Mouse (Mus musculus): ENCODE measurements around the gene Dcdc2a. TPM values are rescaled to one million over a fixed set of nuclear protein-coding genes. Genes with fewer than 3 reads are reported as not detected.

Gene Dcdc2a
- polyA plus RNA-seq, 1 experiment from 2014 or later = 2.2 TPM

DNA sequence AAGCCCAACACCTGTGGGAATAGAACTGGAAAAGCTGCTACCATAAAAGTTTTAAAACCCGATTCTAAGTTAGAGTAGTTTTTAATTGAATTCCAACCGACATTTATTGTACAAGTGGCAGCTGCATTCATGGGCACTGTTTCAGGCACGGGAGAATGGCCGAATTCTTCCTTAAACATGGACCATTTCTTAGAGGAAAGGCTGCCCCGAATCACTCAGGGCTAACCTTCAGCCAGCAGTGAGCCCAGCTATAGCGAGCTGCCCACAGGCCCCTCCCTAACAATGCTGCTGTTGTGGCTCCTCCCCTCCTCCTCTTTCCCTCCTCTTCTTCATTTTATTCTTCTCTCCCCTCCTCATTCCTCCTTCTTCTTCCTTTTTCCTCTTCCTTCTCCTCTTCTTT lies 44.8 kb downstream of the Dcdc2a start:
- no peak for ATAC-seq (ENCODE audit: insufficient number of reproducible peaks, low FRiP score, low TSS enrichment, low read depth)
- WGBS = 58% methylated on average over 6 of the region's 6 CpGs
- H3K4me1 ChIP-seq (ENCODE audit: control insufficient read depth, insufficient read depth, low read length) = no peaks in the 10 kb centered on the region
- no peaks in the 10 kb centered on the region for H3K36me3 ChIP-seq (ENCODE audit: control insufficient read depth, insufficient read depth, low read length)
- H3K4me2 ChIP-seq (ENCODE audit: low read depth, severe bottlenecking) = no peak overlapping the region
- DNase-seq (ENCODE audit: low spot score) = no peak
- no peaks in the 10 kb centered on the region for H3K9me3 ChIP-seq (ENCODE audit: control insufficient read depth, low read length)
- H3K9ac ChIP-seq (ENCODE audit: low read length) = no peak overlapping the region
- H3K27ac ChIP-seq (replicated peaks; ENCODE audit: low read depth, low read length) = no peak overlapping the region
- H3K4me3 ChIP-seq (ENCODE audit: low read depth, low read length) = no peak overlapping the region
- no peaks in the 10 kb centered on the region for H3K27me3 ChIP-seq (ENCODE audit: control insufficient read depth, insufficient read depth, low read length)

DNA sequence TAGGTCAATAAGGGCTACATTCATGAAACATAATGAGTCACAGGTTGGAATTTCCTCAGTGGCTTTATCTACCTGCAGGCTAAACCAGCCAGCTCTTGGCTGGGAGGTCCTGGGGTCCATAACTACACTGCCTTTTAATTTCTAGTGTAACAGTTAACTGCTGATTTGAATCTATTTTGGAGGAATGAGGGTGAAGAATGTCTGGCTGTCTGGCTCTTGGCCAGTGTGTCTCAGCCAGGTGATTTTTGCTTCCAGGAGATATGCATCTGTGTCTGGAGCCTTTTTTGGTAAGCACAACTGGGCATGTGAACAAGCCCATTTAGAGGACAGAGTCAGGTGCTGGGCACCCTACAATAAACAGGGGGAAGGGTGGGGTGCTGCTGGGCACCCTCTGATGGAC lies 49.9 kb downstream of the Dcdc2a start:
- no peaks in the 10 kb centered on the region for H3K27me3 ChIP-seq (ENCODE audit: control insufficient read depth, insufficient read depth, low read length)
- no peak overlapping the region for H3K9ac ChIP-seq (ENCODE audit: low read length)
- H3K4me1 ChIP-seq (ENCODE audit: control insufficient read depth, insufficient read depth, low read length) = no peaks in the 10 kb centered on the region
- ATAC-seq (ENCODE audit: insufficient number of reproducible peaks, low FRiP score, low TSS enrichment, low read depth) (no peak), DNase-seq (ENCODE audit: low spot score) (no peak)
- H3K9me3 ChIP-seq (ENCODE audit: control insufficient read depth, low read length) = no peaks in the 10 kb centered on the region
- H3K27ac ChIP-seq (replicated peaks; ENCODE audit: low read depth, low read length) = no peak overlapping the region
- no peaks in the 10 kb centered on the region for H3K36me3 ChIP-seq (ENCODE audit: control insufficient read depth, insufficient read depth, low read length)
- H3K4me2 ChIP-seq (ENCODE audit: low read depth, severe bottlenecking) = no peak overlapping the region
- H3K4me3 ChIP-seq (ENCODE audit: low read depth, low read length) = no peak overlapping the region

DNA sequence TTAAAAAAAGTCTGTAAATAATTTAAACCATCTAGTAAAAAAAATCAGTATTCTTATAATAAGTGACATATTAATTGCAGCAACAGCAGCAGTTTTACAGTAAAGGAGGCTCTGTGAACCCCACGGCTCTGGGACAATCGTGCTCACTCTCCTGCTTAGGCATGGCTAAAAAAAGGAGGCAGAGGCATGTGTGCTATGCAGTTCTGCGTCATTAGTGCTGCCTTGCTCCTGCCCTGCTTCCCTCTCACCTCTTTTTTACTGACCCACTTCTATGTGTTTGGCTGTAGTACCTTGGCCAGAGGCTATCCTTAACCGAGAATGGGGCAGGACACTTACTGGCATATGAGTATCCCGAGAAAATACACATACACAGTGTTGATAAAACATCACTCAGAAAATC lies 50.9 kb downstream of the Dcdc2a start:
- Histone ChIP-seq H3K4me3 (ENCODE audit: low read depth, low read length) (no peak overlapping the region), H3K4me2 (ENCODE audit: low read depth, severe bottlenecking) (no peak overlapping the region), H3K4me1 (ENCODE audit: control insufficient read depth, insufficient read depth, low read length) (no peaks in the 10 kb centered on the region), H3K27me3 (ENCODE audit: control insufficient read depth, insufficient read depth, low read length) (no peaks in the 10 kb centered on the region), H3K27ac (replicated peaks; ENCODE audit: low read depth, low read length) (no peak overlapping the region), H3K36me3 (ENCODE audit: control insufficient read depth, insufficient read depth, low read length) (no peaks in the 10 kb centered on the region), H3K9ac (ENCODE audit: low read length) (no peak overlapping the region), H3K9me3 (ENCODE audit: control insufficient read depth, low read length) (no peaks in the 10 kb centered on the region)
- DNase-seq (ENCODE audit: low spot score) = no peak
- ATAC-seq (ENCODE audit: insufficient number of reproducible peaks, low FRiP score, low TSS enrichment, low read depth) = no peak
- 77% methylated on average over 5 of the region's 5 CpGs for WGBS

DNA sequence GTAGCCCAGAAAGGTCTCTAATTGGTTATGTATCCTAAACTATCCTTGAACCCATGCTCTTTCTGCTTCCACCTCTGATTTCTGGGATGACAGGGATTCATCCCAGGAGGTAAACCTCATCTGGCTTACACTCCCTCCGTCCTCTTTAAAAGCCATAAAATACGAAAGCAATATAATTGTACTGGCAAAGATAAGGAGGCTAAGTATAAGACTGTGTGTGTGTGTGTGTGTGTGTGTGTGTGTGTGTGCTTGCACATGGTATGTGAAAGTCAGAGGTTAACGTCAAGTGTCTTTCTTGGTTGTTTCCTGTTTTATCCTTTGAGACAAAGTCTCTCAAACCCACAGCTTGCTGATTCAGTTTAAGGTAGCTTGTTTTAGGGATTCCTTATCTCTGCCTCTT lies 52.5 kb downstream of the Dcdc2a start:
- Histone ChIP-seq H3K9me3 (ENCODE audit: control insufficient read depth, low read length) (no peaks in the 10 kb centered on the region), H3K4me2 (ENCODE audit: low read depth, severe bottlenecking) (no peak overlapping the region), H3K36me3 (ENCODE audit: control insufficient read depth, insufficient read depth, low read length) (no peaks in the 10 kb centered on the region), H3K9ac (ENCODE audit: low read length) (no peak overlapping the region), H3K27ac (replicated peaks; ENCODE audit: low read depth, low read length) (no peak overlapping the region), H3K4me3 (ENCODE audit: low read depth, low read length) (no peak overlapping the region), H3K4me1 (ENCODE audit: control insufficient read depth, insufficient read depth, low read length) (no peaks in the 10 kb centered on the region), H3K27me3 (ENCODE audit: control insufficient read depth, insufficient read depth, low read length) (no peaks in the 10 kb centered on the region)
- no peak for ATAC-seq (ENCODE audit: insufficient number of reproducible peaks, low FRiP score, low TSS enrichment, low read depth)
- no peak for DNase-seq (ENCODE audit: low spot score)
- 75% methylated on average over 3 of the region's 3 CpGs for WGBS

DNA sequence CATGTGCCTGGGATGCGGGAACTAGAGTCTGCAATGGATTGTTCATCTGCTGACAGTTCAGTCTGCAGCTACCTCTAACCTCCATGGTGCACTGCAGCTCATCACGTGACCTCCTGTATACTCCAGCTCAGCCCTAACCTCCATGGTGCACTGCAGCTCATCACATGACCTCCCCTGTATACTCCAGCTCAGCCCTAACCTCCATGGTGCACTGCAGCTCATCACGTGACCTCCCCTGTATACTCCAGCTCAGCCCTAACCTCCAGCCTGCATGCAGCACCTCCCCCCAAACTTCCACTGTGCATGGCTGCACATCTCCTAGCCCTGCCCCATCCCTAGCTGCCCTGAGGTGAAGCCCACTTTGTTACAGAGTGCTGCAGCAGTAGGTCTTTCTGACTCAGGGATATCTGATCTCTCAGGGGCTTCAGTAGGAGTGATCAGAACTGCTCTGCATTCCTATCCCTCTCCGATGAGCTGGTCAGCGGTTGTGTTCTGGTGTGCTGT lies 54.8 kb downstream of the Dcdc2a start:
- ATAC-seq (ENCODE audit: insufficient number of reproducible peaks, low FRiP score, low TSS enrichment, low read depth) (no peak), DNase-seq (ENCODE audit: low spot score) (no peak)
- no peak overlapping the region for H3K27ac ChIP-seq (replicated peaks; ENCODE audit: low read depth, low read length)
- no peaks in the 10 kb centered on the region for H3K27me3 ChIP-seq (ENCODE audit: control insufficient read depth, insufficient read depth, low read length)
- H3K36me3 ChIP-seq (ENCODE audit: control insufficient read depth, insufficient read depth, low read length) = no peaks in the 10 kb centered on the region
- H3K4me1 ChIP-seq (ENCODE audit: control insufficient read depth, insufficient read depth, low read length) = no peaks in the 10 kb centered on the region
- no peak overlapping the region for H3K4me3 ChIP-seq (ENCODE audit: low read depth, low read length)
- H3K9ac ChIP-seq (ENCODE audit: low read length) = no peak overlapping the region
- WGBS = 74% methylated on average over 5 of the region's 5 CpGs
- H3K4me2 ChIP-seq (ENCODE audit: low read depth, severe bottlenecking) = no peak overlapping the region
- no peaks in the 10 kb centered on the region for H3K9me3 ChIP-seq (ENCODE audit: control insufficient read depth, low read length)

DNA sequence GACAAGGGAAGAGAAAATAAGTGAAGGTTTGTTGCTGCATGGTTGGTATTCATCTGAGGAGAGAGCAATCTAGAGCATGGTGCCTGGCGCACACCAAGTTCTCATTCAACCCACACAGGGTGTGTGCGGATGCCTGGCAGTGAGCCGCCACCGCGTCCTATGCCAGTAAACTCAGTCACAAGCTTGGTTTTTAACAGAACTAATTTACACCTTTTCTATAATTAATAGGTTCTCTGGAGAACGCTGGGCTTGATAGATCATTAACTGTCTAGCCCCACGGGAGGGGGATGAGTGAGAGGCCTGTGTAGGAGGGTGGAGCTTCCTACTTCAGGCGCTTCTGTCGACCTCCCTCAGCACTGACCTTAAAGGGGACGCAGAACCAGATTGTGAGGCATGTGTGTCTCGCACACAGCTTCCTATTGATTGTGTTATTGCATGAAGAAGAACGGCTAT lies 59.7 kb downstream of the Dcdc2a start:
- Histone ChIP-seq H3K9ac (ENCODE audit: low read length) (no peak overlapping the region), H3K4me3 (ENCODE audit: low read depth, low read length) (peak overlapping the region; percentile 20), H3K27me3 (ENCODE audit: control insufficient read depth, insufficient read depth, low read length) (no peaks in the 10 kb centered on the region), H3K4me2 (ENCODE audit: low read depth, severe bottlenecking) (peak overlapping the region; percentile 47), H3K9me3 (ENCODE audit: control insufficient read depth, low read length) (no peaks in the 10 kb centered on the region), H3K27ac (replicated peaks; ENCODE audit: low read depth, low read length) (no peak overlapping the region), H3K4me1 (ENCODE audit: control insufficient read depth, insufficient read depth, low read length) (no peaks in the 10 kb centered on the region), H3K36me3 (ENCODE audit: control insufficient read depth, insufficient read depth, low read length) (no peaks in the 10 kb centered on the region)
- ATAC-seq (ENCODE audit: insufficient number of reproducible peaks, low FRiP score, low TSS enrichment, low read depth) (no peak), DNase-seq (ENCODE audit: low spot score) (peak; percentile 46)
- 25% methylated on average over 12 of the region's 12 CpGs for WGBS

DNA sequence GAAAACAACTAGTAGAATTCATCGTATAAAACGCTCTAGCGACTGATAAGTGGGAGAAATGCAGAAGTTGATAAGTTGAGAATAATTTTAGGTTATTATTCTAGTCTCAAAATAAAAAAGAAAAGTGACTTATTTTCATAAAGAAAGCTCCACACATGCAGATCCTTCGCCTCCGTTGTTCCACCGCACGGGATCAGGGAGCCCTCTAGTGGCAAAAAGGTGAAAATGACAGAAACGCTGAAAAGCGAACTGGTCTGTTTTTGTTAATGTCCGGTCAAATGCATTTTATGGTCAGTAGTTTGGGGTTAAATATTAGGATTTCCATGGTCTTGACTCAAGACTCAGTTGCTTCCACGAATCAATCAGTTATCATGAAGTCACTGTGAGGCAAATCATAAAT lies 60.2 kb downstream of the Dcdc2a start:
- Histone ChIP-seq H3K27me3 (ENCODE audit: control insufficient read depth, insufficient read depth, low read length) (no peaks in the 10 kb centered on the region), H3K9ac (ENCODE audit: low read length) (no peak overlapping the region), H3K9me3 (ENCODE audit: control insufficient read depth, low read length) (no peaks in the 10 kb centered on the region), H3K4me3 (ENCODE audit: low read depth, low read length) (peak overlapping the region; percentile 20), H3K27ac (replicated peaks; ENCODE audit: low read depth, low read length) (no peak overlapping the region), H3K4me2 (ENCODE audit: low read depth, severe bottlenecking) (peak overlapping the region; percentile 47; the same call in 1 of the 2 replicates), H3K36me3 (ENCODE audit: control insufficient read depth, insufficient read depth, low read length) (no peaks in the 10 kb centered on the region), H3K4me1 (ENCODE audit: control insufficient read depth, insufficient read depth, low read length) (no peaks in the 10 kb centered on the region)
- ATAC-seq (ENCODE audit: insufficient number of reproducible peaks, low FRiP score, low TSS enrichment, low read depth) (no peak), DNase-seq (ENCODE audit: low spot score) (peak; percentile 66)
- WGBS = 3% methylated on average over 11 of the region's 11 CpGs

DNA sequence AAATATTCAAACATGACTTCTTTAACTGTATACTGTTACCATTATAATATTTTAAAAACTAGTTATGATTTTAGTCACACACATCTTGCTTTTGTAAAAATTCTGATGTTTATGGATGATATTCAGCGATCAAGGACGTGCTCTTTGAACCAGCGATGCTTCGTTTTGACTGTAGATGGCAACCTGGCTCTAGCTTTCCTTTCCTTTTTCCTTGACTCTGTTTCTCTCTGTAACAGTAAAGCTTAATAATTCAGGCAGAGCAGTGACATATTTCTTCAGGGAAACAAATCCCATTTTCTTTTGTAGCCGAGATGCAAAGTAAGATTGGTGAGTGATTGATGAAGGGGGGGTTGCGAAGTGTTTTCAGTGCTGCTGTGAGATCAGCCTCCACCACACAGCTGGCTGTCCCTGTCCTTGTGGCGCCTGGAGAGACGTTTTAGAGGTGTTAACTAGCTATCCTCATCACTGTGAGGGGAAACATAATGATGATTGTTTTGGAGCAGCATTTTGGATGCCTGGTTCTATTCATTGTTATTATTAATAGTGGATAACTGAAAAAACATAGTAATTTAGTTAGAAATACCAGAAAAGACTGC lies 67.0 kb downstream of the Dcdc2a start:
- H3K27ac ChIP-seq (replicated peaks; ENCODE audit: low read depth, low read length) = no peak overlapping the region
- no peak overlapping the region for H3K4me2 ChIP-seq (ENCODE audit: low read depth, severe bottlenecking)
- DNase-seq (ENCODE audit: low spot score) (no peak), ATAC-seq (ENCODE audit: insufficient number of reproducible peaks, low FRiP score, low TSS enrichment, low read depth) (no peak)
- H3K36me3 ChIP-seq (ENCODE audit: control insufficient read depth, insufficient read depth, low read length) = no peaks in the 10 kb centered on the region
- WGBS = 63% methylated on average over 8 of the region's 8 CpGs
- no peak overlapping the region for H3K4me3 ChIP-seq (ENCODE audit: low read depth, low read length)
- no peaks in the 10 kb centered on the region for H3K27me3 ChIP-seq (ENCODE audit: control insufficient read depth, insufficient read depth, low read length)
- H3K9ac ChIP-seq (ENCODE audit: low read length) = no peak overlapping the region
- no peaks in the 10 kb centered on the region for H3K9me3 ChIP-seq (ENCODE audit: control insufficient read depth, low read length)
- no peaks in the 10 kb centered on the region for H3K4me1 ChIP-seq (ENCODE audit: control insufficient read depth, insufficient read depth, low read length)

DNA sequence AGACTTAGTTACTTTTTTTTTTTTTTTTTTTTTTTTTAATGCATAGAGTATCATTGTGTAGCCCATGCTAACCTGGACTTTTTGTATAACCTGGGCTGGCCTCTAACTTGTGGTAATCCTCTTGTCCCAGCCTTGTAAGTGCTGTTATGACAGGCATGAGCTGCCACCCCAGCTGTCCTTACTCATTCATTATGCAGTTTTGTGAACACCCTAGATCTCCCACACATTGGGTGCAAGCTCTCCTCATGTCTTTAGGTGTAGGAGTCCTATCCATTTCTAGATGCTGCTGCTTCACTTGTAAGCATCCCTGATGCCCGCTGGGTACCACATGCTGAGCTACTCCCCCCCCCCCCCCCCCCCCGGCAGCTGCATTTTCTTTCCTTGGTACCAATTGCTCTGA lies 71.4 kb downstream of the Dcdc2a start:
- H3K4me3 ChIP-seq (ENCODE audit: low read depth, low read length) = no peak overlapping the region
- no peak for ATAC-seq (ENCODE audit: insufficient number of reproducible peaks, low FRiP score, low TSS enrichment, low read depth)
- no peak for DNase-seq (ENCODE audit: low spot score)
- WGBS = 71% methylated on average over 1 of the region's 2 CpGs
- no peaks in the 10 kb centered on the region for H3K9me3 ChIP-seq (ENCODE audit: control insufficient read depth, low read length)
- H3K9ac ChIP-seq (ENCODE audit: low read length) = no peak overlapping the region
- H3K27ac ChIP-seq (replicated peaks; ENCODE audit: low read depth, low read length) = no peak overlapping the region
- no peaks in the 10 kb centered on the region for H3K27me3 ChIP-seq (ENCODE audit: control insufficient read depth, insufficient read depth, low read length)
- H3K4me1 ChIP-seq (ENCODE audit: control insufficient read depth, insufficient read depth, low read length) = no peaks in the 10 kb centered on the region
- H3K4me2 ChIP-seq (ENCODE audit: low read depth, severe bottlenecking) = no peak overlapping the region
- no peaks in the 10 kb centered on the region for H3K36me3 ChIP-seq (ENCODE audit: control insufficient read depth, insufficient read depth, low read length)

Data from limb, embryonic 11.5 days (tissue).